Mouse (Mus musculus) testis, adult 2 months (tissue): ENCODE results near the gene Exosc9.

Experiments
- CTCF ChIP-seq: fragments of 200-500 bp; IDR thresholded peaks from 2 replicates; pipeline ENCODE4 v1.5.1; 2012; ENCODE audit warnings: low read depth, mild to moderate bottlenecking, inconsistent platforms, low read length, moderate library complexity; ENCODE audit not compliant: control insufficient read depth, insufficient read depth, insufficient replicate concordance
- POLR2A ChIP-seq: fragments of 200-500 bp; IDR thresholded peaks from 2 replicates; pipeline ENCODE4 v1.6.1; 2012; ENCODE audit warnings: low read depth, mild to moderate bottlenecking, inconsistent platforms, low read length, moderate library complexity; ENCODE audit not compliant: control insufficient read depth

GRCm38 (mm10) chr3:36511491-36511890 is 40.9 kb upstream of the Exosc9 start:
- TF ChIP-seq CTCF: no peak
- TF ChIP-seq POLR2A: no peak
